Mouse (Mus musculus): Measurements from ENCODE around the gene Usp35.

Usp35 gene

DNA sequence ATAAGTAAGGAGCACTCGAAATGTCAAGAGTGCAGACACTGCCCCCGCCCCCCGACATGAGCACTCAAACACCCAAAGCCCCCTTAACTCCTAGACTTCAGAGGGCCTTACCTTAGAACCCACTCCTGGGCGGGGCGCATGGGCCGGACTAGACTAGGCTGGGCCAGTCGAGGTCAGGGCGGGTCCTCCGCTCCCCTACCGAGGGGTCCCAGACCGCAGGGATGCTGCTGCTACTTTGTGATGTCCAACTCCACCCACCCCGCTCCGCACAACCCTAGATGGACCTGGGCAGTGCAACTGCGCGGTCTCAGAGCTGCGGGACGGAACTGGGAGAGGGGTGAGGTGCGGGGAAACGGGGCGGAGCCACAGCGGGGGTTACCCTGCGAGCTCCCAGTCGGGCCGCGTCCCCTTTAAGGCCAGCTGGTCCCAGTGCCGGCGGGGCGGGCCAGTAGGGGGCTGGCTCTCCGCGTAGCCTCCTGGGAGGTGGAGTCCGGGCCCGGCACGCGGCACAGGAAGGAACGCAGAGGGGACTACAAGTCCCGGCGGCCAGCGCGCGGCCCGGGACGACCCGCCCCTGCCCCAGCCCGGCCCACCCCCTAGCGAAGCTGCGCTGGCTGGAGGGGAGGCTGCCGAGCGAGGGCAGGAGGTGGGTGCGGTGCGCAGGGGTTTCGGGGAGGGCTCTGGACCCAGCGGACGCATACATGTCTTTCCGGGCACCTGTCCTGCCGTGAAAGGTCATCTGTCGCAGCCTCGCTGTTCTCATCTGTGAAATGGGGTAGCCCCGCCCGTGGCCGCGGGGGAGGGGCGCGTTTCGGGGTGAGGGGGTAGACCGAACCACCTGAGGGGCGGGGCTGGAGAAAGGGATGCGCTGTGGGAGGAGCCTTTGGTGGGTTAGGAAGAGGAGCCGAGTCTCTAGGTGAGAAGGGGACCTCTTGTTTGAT, at the start of gene Usp35, which contains the start of gene Kctd21:
Usp35 (minus strand) TSS at position 295 of the 941 bp plus-strand sequence.
Kctd21 (plus strand) TSS at position 602 of the 941 bp plus-strand sequence.
- DNase-seq: peak; percentile 95

DNA sequence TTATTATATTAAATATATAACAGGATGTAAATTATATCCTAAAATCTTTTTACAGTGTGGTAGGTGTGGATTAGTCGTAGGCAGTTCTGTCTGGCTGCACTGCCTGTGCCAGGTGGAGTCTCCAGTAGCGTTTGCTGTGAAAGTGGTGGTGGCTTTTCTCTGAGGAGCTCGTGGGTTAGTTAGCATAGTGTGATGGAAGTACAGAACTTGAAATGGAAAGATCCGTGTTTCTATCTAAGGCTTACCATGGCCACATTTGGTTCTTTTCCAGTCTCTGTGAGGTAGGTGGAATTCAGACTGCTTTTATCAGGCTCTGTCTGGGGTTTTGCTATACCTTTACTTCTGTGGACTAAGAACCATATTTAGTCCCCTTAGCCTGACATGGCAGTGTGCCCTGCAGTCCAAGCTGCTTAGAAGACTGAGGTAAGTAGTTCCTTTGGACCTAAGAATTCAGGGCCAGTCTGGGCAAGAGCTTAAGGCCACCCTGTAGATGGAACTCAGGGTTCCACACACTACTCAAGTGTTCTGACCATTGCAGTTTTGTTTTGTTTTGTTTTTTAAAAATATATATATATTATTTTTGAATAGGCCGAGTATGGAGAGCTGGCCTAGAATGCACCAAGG, 48.8 kb upstream of the Usp35 start:
- no peak for DNase-seq

DNA sequence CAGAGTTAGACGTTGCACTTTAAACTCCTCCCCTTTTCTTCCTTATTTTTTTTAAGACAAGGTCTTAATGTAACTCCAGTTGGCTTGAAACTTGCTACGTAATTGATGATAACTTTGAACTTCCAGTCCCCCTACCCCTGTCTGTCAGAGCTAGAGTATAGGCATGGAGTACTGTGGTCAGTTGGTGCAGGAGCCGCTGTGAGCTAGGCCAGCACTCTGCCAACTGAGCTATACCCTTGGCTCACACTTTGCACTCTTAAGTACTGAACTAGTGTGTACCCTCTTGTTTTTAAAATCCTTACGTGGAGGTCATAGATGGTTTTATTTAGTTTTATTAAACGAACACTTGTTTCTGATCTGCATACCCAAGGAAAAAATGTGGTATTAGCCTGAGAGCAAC, 47.5 kb upstream of the Usp35 start:
- no peak for DNase-seq

DNA sequence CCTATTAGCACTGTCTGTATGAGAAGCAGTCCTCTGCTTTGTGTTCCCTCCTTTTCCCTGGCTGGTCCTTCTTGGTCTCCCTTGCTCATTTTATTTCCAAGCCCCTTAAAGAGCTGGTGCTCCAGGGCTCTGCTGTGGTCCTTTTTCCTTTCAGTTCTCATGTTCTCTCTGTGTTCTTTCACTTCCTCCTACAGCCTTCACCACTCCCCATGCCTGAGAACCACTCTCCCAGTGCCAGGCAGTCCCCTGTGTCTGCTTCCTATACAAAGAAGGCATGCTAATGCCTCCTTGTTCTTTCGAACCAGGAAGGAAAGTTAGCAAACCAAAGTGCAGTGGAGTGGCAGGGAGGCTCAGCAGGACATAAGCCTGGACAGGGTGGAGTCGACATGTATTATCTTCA, 44.1 kb upstream of the Usp35 start:
- DNase-seq: no peak

DNA sequence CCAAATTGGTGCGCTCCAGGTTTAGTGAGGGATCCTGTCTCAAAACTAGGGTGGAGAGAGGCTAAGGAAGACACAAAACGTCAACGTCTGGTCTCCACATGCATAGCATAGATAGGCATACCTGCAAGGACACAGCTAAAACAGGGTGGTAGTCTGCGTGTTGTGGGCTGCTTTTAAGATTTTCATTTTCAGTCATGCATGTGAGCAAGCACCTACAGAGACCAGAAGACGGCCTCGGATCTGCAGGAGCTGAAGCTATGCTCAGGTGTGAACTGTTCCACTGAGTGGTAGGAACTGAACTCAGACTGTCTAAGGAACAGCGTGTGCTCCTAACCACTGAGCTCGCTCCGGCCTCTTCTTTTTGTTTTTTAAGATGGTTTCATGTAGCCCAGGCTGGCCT, 43.3 kb upstream of the Usp35 start:
- DNase-seq: no peak

DNA sequence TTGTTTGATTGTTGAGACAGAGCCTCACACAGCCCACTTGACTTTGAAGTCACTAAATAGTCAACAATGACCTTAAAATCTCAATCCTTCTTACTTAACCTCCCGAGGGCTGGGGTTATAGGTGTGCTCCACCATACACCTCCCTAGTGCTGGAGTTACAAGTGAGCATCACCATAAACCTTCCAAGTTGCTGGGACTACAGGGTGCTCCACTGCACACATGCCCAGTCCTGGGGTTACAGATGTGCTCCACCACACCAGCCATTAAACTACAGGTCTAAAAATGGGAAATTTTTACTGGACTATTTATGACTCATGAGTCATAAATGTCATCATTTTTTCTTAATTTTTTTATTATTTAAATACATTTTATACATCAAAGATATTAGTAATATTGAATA, 34.1 kb upstream of the Usp35 start:
- DNase-seq: no peak

DNA sequence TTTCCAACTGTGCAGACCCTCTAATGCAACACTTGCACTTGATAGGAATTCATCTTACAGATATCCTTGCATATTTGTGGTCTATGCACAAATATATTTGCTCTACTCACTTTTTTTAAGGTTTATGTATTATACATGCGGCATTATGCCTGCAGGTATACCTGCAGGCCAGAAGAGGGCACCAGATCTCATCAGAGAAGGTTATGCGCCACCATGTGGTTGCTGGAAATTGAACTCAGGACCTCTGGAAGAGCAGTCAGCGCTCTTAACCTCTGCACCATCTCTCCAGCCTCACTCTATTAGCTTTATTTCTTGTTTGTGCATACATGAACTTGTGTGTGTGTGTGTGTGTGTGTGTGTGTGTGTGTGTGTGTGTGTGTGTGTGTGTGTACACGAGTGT, 29.6 kb upstream of the Usp35 start:
- DNase-seq: peak; percentile 66

DNA sequence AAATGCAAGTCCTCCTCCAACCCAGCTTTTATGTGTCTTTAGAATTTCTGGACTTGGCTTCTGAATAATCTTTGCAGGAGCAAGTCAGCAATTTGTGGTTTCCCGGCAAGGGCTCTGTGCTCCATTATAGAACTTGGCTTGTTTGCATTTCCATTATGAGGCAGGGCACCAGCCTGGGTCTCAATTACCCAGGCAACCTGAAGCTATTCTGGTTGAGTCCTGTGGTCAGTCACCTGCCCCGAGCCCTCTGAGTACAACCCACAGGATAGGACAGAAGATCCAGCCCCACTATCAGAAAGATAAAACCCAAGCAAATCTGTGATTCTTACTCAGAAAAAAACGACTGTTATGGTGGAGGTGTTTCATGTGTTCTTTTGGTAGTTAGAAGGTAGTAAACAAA, 29.1 kb upstream of the Usp35 start:
- peak; percentile 1 for DNase-seq

DNA sequence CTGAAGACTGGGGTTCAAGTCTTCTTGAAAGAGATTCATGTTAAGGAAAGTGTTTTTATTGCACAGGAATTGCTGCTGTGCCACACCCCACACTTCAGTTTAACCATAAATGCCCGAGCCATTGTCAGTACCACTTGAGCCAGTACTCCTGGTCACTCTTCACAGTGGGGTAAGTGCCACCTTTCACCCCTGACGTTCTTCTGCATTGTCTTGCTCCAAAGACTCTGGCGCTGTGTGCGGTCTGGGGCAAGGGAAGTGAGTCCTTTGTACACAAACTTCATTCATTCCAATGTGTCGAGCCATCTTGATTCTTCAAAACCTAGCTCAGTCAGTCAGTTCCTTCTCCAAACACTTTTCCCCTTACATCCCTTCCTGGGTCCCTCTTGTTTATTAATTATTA, 28.3 kb upstream of the Usp35 start:
- DNase-seq: peak; percentile 0

DNA sequence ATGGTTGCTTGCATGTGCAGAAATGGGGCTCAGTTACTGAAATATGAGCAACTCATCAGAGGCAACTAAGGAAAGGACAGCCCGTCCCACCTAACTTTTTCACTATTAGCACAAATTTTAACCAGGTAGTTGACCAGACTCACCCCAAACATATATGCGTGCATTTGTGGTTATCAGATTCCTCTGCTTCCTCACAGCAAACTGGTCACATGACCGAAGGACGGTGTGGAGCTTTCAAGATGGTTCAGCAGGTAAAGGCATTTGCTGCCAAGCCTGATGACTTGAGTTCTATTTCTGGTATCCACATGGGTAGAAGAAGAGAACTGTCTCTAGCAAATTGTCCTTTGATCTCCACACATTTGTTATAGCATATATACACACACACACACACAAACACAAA, 26.5 kb upstream of the Usp35 start:
- peak; percentile 0 for DNase-seq

DNA sequence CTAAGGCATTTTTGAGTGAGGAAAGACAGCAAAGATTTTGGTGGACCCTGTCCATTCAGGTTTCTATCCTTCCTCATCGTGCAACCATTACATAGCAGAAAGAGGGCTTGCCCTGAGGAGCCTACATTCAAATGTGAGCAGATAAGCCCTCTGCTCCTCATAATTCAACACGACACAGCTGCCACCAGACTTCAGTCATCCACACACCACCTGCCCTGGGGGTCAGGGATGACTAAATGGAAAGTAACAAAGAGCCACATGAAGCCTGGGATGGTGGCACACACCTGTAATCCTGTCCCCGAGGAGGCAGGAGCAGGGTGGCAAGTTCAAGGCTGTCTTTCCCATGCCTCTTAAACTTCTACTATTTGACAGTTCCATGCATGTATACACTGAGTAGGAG, 26.0 kb upstream of the Usp35 start:
- DNase-seq: peak; percentile 0

DNA sequence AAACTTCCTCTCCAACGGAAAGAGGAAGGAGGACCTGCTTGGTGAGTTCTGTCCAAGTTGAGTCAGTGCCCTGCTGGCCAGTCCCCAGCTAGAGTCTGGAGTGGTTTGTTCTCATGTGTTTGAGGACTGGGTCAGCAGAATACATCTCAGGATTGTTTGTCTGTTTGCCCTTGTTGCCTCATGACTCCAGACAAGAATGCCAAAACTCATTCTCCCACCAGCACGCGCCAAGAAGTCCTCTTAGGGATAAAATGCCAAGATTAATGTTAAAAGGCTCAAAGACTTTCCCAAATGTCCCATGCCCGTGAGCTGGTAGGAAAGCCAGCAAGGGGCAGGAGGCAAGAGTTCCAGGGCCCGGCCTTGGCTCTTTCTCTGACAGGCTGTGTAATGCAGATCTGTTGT, 25.1 kb upstream of the Usp35 start:
- DNase-seq: peak; percentile 3

DNA sequence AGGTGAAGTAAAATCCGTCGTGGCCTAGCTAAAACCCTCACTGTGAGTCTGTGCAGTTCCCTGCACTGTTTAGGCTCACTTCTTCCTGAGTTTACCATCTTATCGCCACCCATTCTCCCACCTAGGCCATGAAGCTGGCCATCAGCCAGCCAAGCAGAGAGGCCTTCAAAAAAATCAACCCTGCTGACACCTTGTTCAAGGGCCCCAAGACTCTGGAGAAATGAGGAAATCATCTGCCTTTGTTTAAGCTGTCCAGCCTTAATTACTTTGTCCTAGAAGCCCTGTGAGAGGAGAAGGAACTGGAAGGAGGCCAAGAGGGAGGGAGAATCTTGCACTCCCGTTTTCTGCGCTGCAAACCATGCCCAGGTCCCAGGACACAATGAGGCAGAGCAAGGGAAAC, 24.4 kb upstream of the Usp35 start:
- no peak for DNase-seq

DNA sequence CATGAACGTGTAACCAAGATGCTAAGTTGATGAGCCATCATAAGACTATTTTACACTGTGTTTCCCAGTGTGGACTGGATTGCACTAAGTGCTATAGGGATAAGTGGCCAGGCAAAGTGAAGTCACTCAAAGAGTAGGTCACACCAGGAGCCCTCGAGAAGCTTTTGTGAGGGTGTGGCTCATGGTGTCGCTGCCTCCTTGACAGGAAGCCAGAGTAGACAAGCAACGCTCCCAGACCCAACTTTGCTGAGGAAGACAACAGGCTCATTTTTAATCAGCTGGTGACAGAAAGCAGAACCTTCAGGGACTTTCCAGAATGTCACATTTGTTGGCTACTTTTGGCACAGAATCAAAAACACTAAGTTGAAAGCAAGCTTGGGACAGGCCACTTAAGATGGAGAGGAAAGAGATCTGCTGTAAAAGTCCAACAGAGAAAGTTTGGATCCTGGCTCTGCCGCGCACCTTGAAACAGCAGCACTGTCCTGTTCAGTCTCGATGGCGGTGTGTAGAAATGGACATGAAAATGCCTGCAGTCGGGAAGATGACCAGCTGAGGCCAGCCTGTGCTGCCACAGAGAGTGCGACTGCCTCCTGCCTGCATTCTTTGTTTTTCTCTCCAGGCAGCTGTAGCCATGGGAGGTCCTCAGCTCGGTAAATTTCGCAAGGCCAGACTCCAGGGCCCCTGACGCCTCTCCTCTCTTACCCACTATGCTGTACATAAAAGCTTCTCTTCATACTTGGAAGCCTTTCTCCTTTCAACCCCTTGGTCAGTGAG, 23.4 kb upstream of the Usp35 start:
- peak; percentile 5 for DNase-seq

DNA sequence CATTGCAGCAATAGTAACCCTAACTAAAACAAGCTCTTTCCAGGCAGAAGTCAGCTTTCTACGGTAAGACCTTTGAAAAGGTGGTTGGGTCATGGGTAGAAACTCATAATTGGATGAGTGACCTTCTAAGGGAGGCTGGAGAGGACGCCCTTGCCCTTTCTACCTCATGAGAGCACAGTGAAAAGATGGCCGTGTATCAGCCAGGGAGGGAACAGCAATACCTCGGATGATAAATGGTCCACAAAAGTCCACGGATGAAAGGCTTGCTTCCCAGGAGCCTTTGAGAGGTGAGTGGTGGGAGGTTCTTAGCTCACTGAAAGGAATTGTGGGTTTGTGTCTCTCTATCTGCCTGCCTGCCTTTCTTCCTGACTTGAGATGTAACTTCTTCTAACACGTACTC, 21.5 kb upstream of the Usp35 start:
- DNase-seq: peak; percentile 0

DNA sequence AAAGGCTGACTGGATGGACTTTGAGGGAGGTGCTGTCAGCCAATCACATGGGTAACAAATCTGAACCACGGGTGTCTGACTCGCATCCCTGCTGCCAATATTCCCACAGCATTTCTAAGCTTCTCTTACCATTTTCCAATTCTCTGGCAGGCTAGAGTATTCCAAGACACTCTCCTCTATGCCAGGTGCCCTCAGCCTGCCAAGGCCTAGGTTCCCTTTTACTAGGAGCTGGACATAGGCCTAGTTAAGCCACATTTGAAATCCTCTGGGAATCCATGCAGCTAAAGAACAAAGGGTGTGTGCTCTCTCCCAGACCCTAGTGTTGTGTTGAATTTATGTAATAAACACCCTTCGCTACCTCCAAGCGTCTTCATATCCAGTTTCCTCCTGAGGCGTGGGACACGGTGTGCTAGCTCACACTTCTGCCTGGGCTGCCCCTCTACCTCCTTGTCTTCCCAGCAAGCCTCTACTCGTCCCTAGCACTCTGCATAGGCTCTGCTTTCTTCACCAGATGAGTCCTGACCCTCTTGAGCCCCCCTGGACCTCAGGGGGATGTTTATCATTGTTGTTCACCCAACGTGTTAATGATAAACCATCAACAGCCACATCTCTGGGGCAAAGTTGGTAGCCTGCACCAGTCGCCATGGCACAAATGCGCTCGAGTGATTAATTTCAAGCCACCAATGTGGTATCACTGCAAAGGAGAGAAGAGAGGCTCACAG, 20.1 kb upstream of the Usp35 start:
- DNase-seq: peak; percentile 1

DNA sequence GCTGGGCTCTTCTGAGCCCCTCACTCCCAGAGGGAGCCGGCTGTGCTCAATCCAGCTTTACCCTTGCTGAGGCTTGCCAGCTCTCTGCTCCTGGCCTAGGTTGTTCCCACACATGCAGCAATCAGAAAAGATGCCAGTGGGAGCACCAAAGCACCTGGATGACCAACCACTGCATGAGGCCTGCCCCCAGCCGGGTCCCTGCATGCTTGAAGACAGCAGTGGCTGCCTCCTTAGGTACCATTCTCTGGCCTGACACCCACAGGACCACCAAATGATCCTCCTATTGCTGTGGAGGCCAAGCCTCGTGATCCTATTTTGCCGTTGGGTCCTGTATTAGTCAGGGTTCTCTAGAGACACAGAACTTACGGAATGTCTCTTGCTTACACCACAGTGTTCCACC, 19.1 kb upstream of the Usp35 start:
- peak; percentile 1 for DNase-seq

DNA sequence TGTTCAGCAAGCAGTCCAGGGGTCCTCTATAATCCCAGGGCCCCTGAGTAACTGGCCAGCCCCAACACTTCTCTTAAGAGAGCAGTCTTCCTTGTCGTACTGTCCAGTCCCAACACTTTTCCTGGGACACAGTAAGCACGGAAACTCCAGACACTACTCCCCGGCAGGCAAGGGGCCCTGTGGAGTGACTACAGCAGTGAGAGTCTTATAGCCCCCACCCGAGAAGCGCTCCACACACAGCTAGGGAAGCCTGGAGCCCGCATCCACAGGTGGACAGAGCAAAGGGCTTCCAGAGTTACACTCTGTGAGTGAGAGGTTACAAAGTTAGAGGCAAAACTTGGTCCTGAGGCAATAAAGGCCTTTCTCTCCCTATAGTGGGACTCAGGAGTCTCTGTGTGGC, 17.6 kb upstream of the Usp35 start:
- peak; percentile 1 for DNase-seq

DNA sequence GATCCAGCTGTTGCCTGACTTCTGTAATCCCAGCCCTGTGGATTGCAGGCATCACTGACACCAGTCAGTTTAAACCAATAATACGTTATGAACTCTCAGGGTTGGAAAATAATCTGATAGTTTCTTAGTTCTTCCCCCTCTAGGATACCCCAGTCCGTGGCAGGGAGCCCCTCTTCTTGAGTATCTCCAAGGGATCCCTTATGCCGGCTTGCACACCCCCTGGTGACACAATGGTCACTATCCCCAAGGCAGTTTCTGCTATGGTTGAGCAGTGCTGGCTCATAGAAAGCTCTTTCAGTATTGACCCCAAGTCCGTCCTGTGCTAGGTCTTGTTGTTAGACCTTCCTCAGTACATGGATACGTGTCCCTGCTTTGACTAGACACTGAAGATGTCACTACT, 17.0 kb upstream of the Usp35 start:
- DNase-seq: peak; percentile 0

DNA sequence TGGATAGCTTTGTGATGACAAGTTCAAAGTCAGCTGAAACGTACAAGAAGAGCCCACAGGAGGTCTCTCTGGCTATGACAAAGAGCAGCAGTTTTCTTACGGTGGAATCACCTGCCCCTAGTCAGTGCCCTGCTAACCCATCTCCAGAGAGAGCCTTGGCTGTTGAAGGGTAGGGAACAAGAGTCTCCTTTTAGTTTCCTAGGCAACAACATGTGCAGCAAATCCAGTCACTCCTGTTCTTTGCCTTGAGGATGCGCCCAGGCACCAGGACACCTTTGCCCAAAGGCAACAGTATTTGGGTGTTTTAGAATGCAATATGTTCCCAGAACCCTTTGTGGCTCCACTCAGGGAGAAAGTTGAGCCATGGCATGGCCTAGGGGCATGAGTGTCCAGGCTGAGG, 16.5 kb upstream of the Usp35 start:
- peak; percentile 0 for DNase-seq

DNA sequence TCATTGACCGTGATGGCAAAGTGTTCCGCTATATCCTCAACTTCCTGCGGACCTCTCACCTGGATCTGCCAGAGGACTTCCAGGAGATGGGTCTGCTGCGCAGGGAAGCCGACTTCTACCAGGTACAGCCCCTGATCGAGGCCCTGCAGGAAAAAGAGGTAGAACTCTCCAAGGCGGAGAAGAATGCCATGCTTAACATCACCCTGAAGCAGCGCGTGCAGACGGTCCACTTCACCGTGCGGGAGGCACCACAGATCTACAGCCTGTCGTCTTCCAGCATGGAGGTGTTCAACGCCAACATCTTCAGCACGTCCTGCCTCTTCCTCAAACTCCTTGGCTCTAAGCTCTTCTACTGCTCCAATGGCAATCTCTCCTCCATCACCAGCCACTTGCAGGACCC, 15.6 kb upstream of the Usp35 start:
- peak; percentile 2 for DNase-seq

DNA sequence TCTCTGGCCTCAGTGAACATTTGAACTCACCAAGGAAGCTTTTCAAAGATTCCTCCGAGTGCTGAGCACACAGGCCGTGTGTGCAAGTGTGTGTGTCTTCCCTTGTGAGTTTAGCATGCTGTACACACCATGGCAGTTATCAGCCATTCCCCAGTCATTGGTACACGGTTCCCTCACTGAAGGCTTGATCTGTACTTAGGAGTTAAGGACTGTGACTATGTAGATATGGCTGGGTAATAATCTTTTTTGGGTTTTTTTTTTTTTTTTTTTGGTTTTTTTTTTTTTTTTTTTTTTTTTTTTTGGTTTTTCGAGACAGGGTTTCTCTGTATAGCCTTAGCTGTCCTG, 15.0 kb upstream of the Usp35 start:
- peak; percentile 15 for DNase-seq

All from liver (tissue).